Mouse (Mus musculus): Measurements from ENCODE around the gene Rmdn3. TPM values are rescaled to one million over a fixed set of nuclear protein-coding genes. Genes with fewer than 3 reads are reported as not detected.
A peak's percentile ranks its signal among the peaks of the same experiment; 100 is the strongest.

The Rmdn3 gene
- total RNA-seq, 2 experiments from 2014 or later, result 41.1 to 75.8 TPM

GRCm38 (mm10) chr2:119171574-119171973 lies 14.7 kb upstream of the Rmdn3 start:
- ATAC-seq (replicated peaks; ENCODE audit: low FRiP score, poor library complexity, severe bottlenecking), result no peak

- no peak for ATAC-seq (replicated peaks; ENCODE audit: low FRiP score, poor library complexity, severe bottlenecking)
Measured at GRCm38 (mm10) chr2:119170282-119170681, 13.4 kb upstream of the Rmdn3 start.

GRCm38 (mm10) chr2:119167866-119168256 lies 11.0 kb upstream of the Rmdn3 start:
- peak; percentile 25 for ATAC-seq (replicated peaks; ENCODE audit: low FRiP score, poor library complexity, severe bottlenecking)

- peak; percentile 91 for ATAC-seq (replicated peaks; ENCODE audit: low FRiP score, poor library complexity, severe bottlenecking)
Measured at GRCm38 (mm10) chr2:119166901-119167865, 10.3 kb upstream of the Rmdn3 start, which contains the start of gene Gchfr. Gene Gchfr (plus strand): TSS chr2:119167773.

- no peak for ATAC-seq (replicated peaks; ENCODE audit: low FRiP score, poor library complexity, severe bottlenecking)
Measured at GRCm38 (mm10) chr2:119165401-119165800, 8.6 kb upstream of the Rmdn3 start.

- no peak for ATAC-seq (replicated peaks; ENCODE audit: low FRiP score, poor library complexity, severe bottlenecking)
Measured at GRCm38 (mm10) chr2:119163999-119164398, 7.2 kb upstream of the Rmdn3 start.

- ATAC-seq (replicated peaks; ENCODE audit: low FRiP score, poor library complexity, severe bottlenecking), result no peak
Measured at GRCm38 (mm10) chr2:119163135-119163534, 6.3 kb upstream of the Rmdn3 start.

- no peak for ATAC-seq (replicated peaks; ENCODE audit: low FRiP score, poor library complexity, severe bottlenecking)
Measured at GRCm38 (mm10) chr2:119161247-119161646, 4.4 kb upstream of the Rmdn3 start.

- ATAC-seq (replicated peaks; ENCODE audit: low FRiP score, poor library complexity, severe bottlenecking), result no peak
Measured at GRCm38 (mm10) chr2:119157836-119158235, 1.0 kb upstream of the Rmdn3 start.

- ATAC-seq (replicated peaks; ENCODE audit: low FRiP score, poor library complexity, severe bottlenecking), result 0 out of 2 replicates have a peak, but pooled peaks have one; percentile 20
Measured at GRCm38 (mm10) chr2:119156081-119156680, 653 bp downstream of the Rmdn3 start.

- peak; percentile 84 for ATAC-seq (replicated peaks; ENCODE audit: low FRiP score, poor library complexity, severe bottlenecking)
Measured at GRCm38 (mm10) chr2:119155388-119155787, 1.4 kb downstream of the Rmdn3 start.

- no peak for ATAC-seq (replicated peaks; ENCODE audit: low FRiP score, poor library complexity, severe bottlenecking)
Measured at GRCm38 (mm10) chr2:119154683-119155082, 2.2 kb downstream of the Rmdn3 start.

GRCm38 (mm10) chr2:119152255-119152654 lies 4.6 kb downstream of the Rmdn3 start:
- no peak for ATAC-seq (replicated peaks; ENCODE audit: low FRiP score, poor library complexity, severe bottlenecking)

GRCm38 (mm10) chr2:119147775-119148174 lies 9.1 kb downstream of the Rmdn3 start:
- ATAC-seq (replicated peaks; ENCODE audit: low FRiP score, poor library complexity, severe bottlenecking), result no peak

- ATAC-seq (replicated peaks; ENCODE audit: low FRiP score, poor library complexity, severe bottlenecking), result no peak
Measured at GRCm38 (mm10) chr2:119147160-119147678, 9.6 kb downstream of the Rmdn3 start.

GRCm38 (mm10) chr2:119146435-119146834 lies 10.4 kb downstream of the Rmdn3 start:
- ATAC-seq (replicated peaks; ENCODE audit: low FRiP score, poor library complexity, severe bottlenecking), result no peak

GRCm38 (mm10) chr2:119145199-119145598 lies 11.6 kb downstream of the Rmdn3 start:
- peak; percentile 37; the same call in 1 of the 2 replicates for ATAC-seq (replicated peaks; ENCODE audit: low FRiP score, poor library complexity, severe bottlenecking)

GRCm38 (mm10) chr2:119136346-119136898 lies 20.4 kb downstream of the Rmdn3 start:
- peak; percentile 95 for ATAC-seq (replicated peaks; ENCODE audit: low FRiP score, poor library complexity, severe bottlenecking)

- ATAC-seq (replicated peaks; ENCODE audit: low FRiP score, poor library complexity, severe bottlenecking), result no peak
Measured at GRCm38 (mm10) chr2:119113121-119113925, 43.5 kb downstream of the Rmdn3 start.
